8 mouse cellular contexts compared by ENCODE assay signal in the genomic region with DNA sequence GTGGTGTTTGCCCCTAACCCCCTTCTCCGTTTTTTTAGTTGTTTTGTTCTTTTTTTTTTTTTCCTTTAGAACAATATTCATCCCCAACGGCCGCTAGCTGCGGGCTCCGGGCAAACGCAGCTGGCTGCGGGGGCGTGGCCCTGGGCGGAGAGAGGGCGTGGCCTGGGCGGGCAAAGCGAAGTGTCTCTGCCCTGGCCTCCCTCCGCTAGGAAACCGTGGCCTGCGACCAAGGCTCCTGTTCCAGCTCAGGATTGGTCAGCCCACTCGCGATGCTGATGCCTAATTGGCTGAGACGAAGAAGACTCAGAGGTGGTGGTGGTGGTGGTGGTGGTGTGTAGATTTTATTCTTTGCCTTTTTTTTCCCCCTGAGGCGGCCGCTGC. TPM values are rescaled to one million over a fixed set of nuclear protein-coding genes. Genes with fewer than 3 reads are reported as not detected.
DNase-seq lines count a peak whose midpoint lies in the region; ATAC-seq and TF ChIP-seq lines count a peak whose summit lies in the region.

Tcf20 (minus strand) TSS at position 141 of the 381 bp plus-strand sequence.

- intact Hi-C loops in heart, postnatal 25 days (cut with DNase I) = loop anchor here (5.0 kb wide), 1 partner anchor 90 kb away; no protein-coding TSS in a partner anchor

- H3K27me3 ChIP-seq in forebrain, embryonic 15.5 days = no peaks in the 10 kb centered on the region
- no peaks in the 10 kb centered on the region; the same call in 1 of the 2 replicates for H3K27me3 ChIP-seq in thymus, adult 2 months (ENCODE audit: control insufficient read depth, insufficient read depth, low read length)

- peak within 1 kb of the TSS; percentile 56 for H3K9ac ChIP-seq in forebrain, embryonic 15.5 days (replicated peaks)

- peak within 1 kb of the TSS; percentile 95 for H3K4me2 ChIP-seq in forebrain, embryonic 15.5 days (replicated peaks)

- ATAC-seq in forebrain, embryonic 15.5 days (replicated peaks) = peak; percentile 71
- peak; percentile 80 for ATAC-seq in neutrophil, adult 5-6 weeks (ENCODE audit: extremely low read depth, insufficient number of reproducible peaks, low FRiP score, poor library complexity, severe bottlenecking)

- peaks cover 82% of the 10 kb centered on the region for H3K4me1 ChIP-seq in forebrain, embryonic 15.5 days
- H3K4me1 ChIP-seq in lung, adult 2 months (ENCODE audit: control insufficient read depth, insufficient read depth, low read length) = peaks cover 2% of the 10 kb centered on the region; the same call in 1 of the 2 replicates
- H3K4me1 ChIP-seq in thymus, adult 2 months (replicated peaks; ENCODE audit: control insufficient read depth, insufficient read depth, low read length) = peaks cover 30% of the 10 kb centered on the region

- H3K4me3 ChIP-seq in forebrain, embryonic 15.5 days = peak within 1 kb of the TSS; percentile 46
- H3K4me3 ChIP-seq in lung, adult 2 months (replicated peaks; ENCODE audit: extremely low read depth, low read depth, low read length) = peak within 1 kb of the TSS; percentile 48
- H3K4me3 ChIP-seq in thymus, adult 2 months (ENCODE audit: control insufficient read depth, insufficient read depth, low read length) = peak within 1 kb of the TSS; percentile 62

- TF ChIP-seq CTCF in lung, adult 2 months (IDR thresholded peaks at IDR 0.05; ENCODE audit: insufficient read depth, low read length) = no peak
- 0 out of 2 replicates have a peak, but pooled peaks have one; percentile 48 for TF ChIP-seq CTCF in thymus, adult 2 months (IDR thresholded peaks at IDR 0.05; ENCODE audit: borderline replicate concordance, control insufficient read depth, extremely low read depth, insufficient read depth, low read length, poor library complexity)

- no peak for TF ChIP-seq POLR2A in lung, adult 2 months (IDR thresholded peaks at IDR 0.05; ENCODE audit: borderline replicate concordance, extremely low read depth, low read depth, low read length)
- 0 out of 2 replicates have a peak, but pooled peaks have one; percentile 32 for TF ChIP-seq POLR2A in thymus, adult 2 months (IDR thresholded peaks at IDR 0.05; ENCODE audit: control insufficient read depth, extremely low read depth, insufficient read depth, low read length, poor library complexity)

- peak; percentile 93 for DNase-seq in ES-CJ7 (ENCODE audit: low read depth, low spot score)
- DNase-seq in cerebellum, adult 11 months = peak; percentile 66
- DNase-seq in heart, postnatal 25 days (ENCODE audit: low spot score) = peak; percentile 82
- peak; percentile 89 to 94 for DNase-seq in layer of hippocampus, adult 18-20 months (ENCODE audit: low spot score in 2 of 2)
- peak; percentile 94 for DNase-seq in lung, adult 2 months
- DNase-seq in thymus, adult 2 months = peak; percentile 98

- peak within 1 kb of the TSS; percentile 52 for H3K27ac ChIP-seq in forebrain, embryonic 15.5 days (replicated peaks)
- H3K27ac ChIP-seq in thymus, adult 2 months (ENCODE audit: control insufficient read depth, insufficient read depth, low read length) = peak within 1 kb of the TSS; percentile 56

- no peaks in the 10 kb centered on the region for H3K36me3 ChIP-seq in forebrain, embryonic 15.5 days
- no peaks in the 10 kb centered on the region for H3K36me3 ChIP-seq in thymus, adult 2 months (ENCODE audit: control insufficient read depth, insufficient read depth, low read length)

- under 1% methylated on average over 20 of the region's 20 CpGs for WGBS in forebrain, embryonic 15.5 days
- WGBS in lung, adult 2 months = under 1% methylated on average over 20 of the region's 20 CpGs
- WGBS in thymus, adult 2 months = under 1% methylated on average over 20 of the region's 20 CpGs

- no peaks in the 10 kb centered on the region for H3K9me3 ChIP-seq in forebrain, embryonic 15.5 days

RNA-seq across cellular contexts. Expression of gene Tcf20, which starts in this region (rescaled TPM):
- polyA plus RNA-seq in forebrain, embryonic 15.5 days (2015; fragmentation: Nextera tagmentation; extraction: Ambion mirVana) = 18.2 and 18.7 TPM in 2 replicates
- total RNA-seq in heart, postnatal 25 days (2021) = 10 to 100 TPM; 52.2 to 55.8 TPM
- 100 to 1,000 TPM; 238 to 241 TPM for total RNA-seq in layer of hippocampus, adult 18-20 months (2021)
- 12.6 and 16.8 TPM in 2 replicates for polyA plus RNA-seq in lung, adult 2 months (2012; rRNA removed)
- total RNA-seq in neutrophil, adult 5-6 weeks (2017) = 138 TPM in 2 replicates
- polyA plus RNA-seq in thymus, adult 2 months (2012; rRNA removed) = 48.7 and 69.3 TPM in 2 replicates

Comparison
In these comparisons a context has a peak if more than half of its experiments do, and no peak if none do; other contexts are left out.
1. Peak in every context shown above with its lines: DNase-seq, ATAC-seq, H3K4me3 ChIP-seq and H3K27ac ChIP-seq.